Mouse (Mus musculus): ENCODE data around the gene Spink2. TPM values are rescaled to one million over a fixed set of nuclear protein-coding genes. Genes with fewer than 3 reads are reported as not detected.
"Not testable (repeated sequence)": the region's sequence is repeated elsewhere in the genome, so short reads cannot be mapped to it uniquely, and the experiment has no call there.

Spink2 gene
- total RNA-seq (2021), result under 1 TPM; 0.48 to 0.74 TPM

GRCm38 (mm10) chr5:77211236-77211635, at the start of gene Spink2:
Gene Spink2, minus strand, starts transcription at chr5:77211471.
- DNase-seq, result peak; percentile 68

- DNase-seq, result no peak
Observed at GRCm38 (mm10) chr5:77260141-77260540, 48.9 kb upstream of the Spink2 start.

- no peak for DNase-seq
Observed at GRCm38 (mm10) chr5:77259315-77259714, 48.0 kb upstream of the Spink2 start.

GRCm38 (mm10) chr5:77257603-77258002, 46.3 kb upstream of the Spink2 start:
- no peak for DNase-seq

- DNase-seq, result no peak
Observed at GRCm38 (mm10) chr5:77254402-77254801, 43.1 kb upstream of the Spink2 start.

GRCm38 (mm10) chr5:77253154-77253553, 41.9 kb upstream of the Spink2 start:
- DNase-seq, result no peak

- no peak for DNase-seq
Observed at GRCm38 (mm10) chr5:77252115-77252827, 41.0 kb upstream of the Spink2 start.

GRCm38 (mm10) chr5:77251656-77252055, 40.4 kb upstream of the Spink2 start:
- no peak for DNase-seq

GRCm38 (mm10) chr5:77250083-77250482, 38.8 kb upstream of the Spink2 start:
- DNase-seq, result no peak

- peak; percentile 15 for DNase-seq
Observed at GRCm38 (mm10) chr5:77245787-77246671, 34.8 kb upstream of the Spink2 start.

GRCm38 (mm10) chr5:77245463-77245786, 34.2 kb upstream of the Spink2 start:
- DNase-seq, result no peak

- DNase-seq, result no peak
Observed at GRCm38 (mm10) chr5:77244331-77244987, 33.2 kb upstream of the Spink2 start.

GRCm38 (mm10) chr5:77237104-77237503, 25.8 kb upstream of the Spink2 start:
- no peak for DNase-seq

- DNase-seq, result no peak
Observed at GRCm38 (mm10) chr5:77234921-77235320, 23.6 kb upstream of the Spink2 start.

GRCm38 (mm10) chr5:77231863-77232262, 20.6 kb upstream of the Spink2 start:
- DNase-seq, result not testable (repeated sequence)

GRCm38 (mm10) chr5:77228986-77229385, 17.7 kb upstream of the Spink2 start:
- DNase-seq, result no peak

- DNase-seq, result peak; percentile 16
Observed at GRCm38 (mm10) chr5:77223043-77223975, 12.0 kb upstream of the Spink2 start.

- peak; percentile 5 for DNase-seq
Observed at GRCm38 (mm10) chr5:77217724-77218123, 6.5 kb upstream of the Spink2 start.

- peak; percentile 81 for DNase-seq
Observed at GRCm38 (mm10) chr5:77217211-77217610, 5.9 kb upstream of the Spink2 start.

GRCm38 (mm10) chr5:77206134-77206533, 5.1 kb downstream of the Spink2 start:
- DNase-seq, result no peak

- DNase-seq, result no peak
Observed at GRCm38 (mm10) chr5:77202238-77202637, 9.0 kb downstream of the Spink2 start.

- DNase-seq, result no peak
Observed at GRCm38 (mm10) chr5:77200695-77201094, 10.6 kb downstream of the Spink2 start.

Data from heart, postnatal 4 days (tissue).